Mouse (Mus musculus) forebrain, postnatal 0 days (tissue): ENCODE measurements around the gene Gm17455. TPM values are rescaled to one million over a fixed set of nuclear protein-coding genes. Genes with fewer than 3 reads are reported as not detected.
A peak's percentile ranks its signal among the peaks of the same experiment; 100 is the strongest.

ENCODE experiments used
- ATAC-seq: fragments of 200-750 bp; cut with Nextera tagmentation; 2 replicates; pipeline ENCODE4 v1.8.0; 2017; ENCODE audit warnings: mild to moderate bottlenecking, moderate library complexity
- DNase-seq: peaks from one replicate; pipeline ENCODE4 v3.0.0-alpha.2; 2015
- H3K27ac ChIP-seq: fragments of 300-500 bp; sonication (generic); 2 replicates; pipeline ENCODE4 v1.5.1; 2014; ENCODE audit warnings: low read depth, mild to moderate bottlenecking, antibody characterized with exemption, low read length, moderate library complexity, mixed read lengths
- H3K27me3 ChIP-seq: fragments of 300-500 bp; sonication (generic); 2 replicates; pipeline ENCODE4 v1.6.1; 2014; ENCODE audit warnings: mild to moderate bottlenecking, low read length, mixed read lengths; ENCODE audit not compliant: insufficient read depth
- H3K36me3 ChIP-seq: fragments of 300-500 bp; sonication (generic); 2 replicates; pipeline ENCODE4 v1.6.1; 2014; ENCODE audit warnings: mild to moderate bottlenecking, moderate library complexity; ENCODE audit not compliant: insufficient read depth
- H3K4me1 ChIP-seq: fragments of 300-500 bp; sonication (generic); 2 replicates; pipeline ENCODE4 v1.6.1; 2014; ENCODE audit warnings: antibody characterized with exemption; ENCODE audit not compliant: insufficient read depth
- H3K4me2 ChIP-seq: fragments of 300-500 bp; sonication (generic); 2 replicates; pipeline ENCODE4 v1.6.1; 2014; ENCODE audit warnings: low read depth, mild to moderate bottlenecking, moderate library complexity
- H3K4me3 ChIP-seq: fragments of 300-500 bp; sonication (generic); 2 replicates; pipeline ENCODE4 v1.5.1; 2014; ENCODE audit warnings: low read depth, low read length, mixed read lengths
- H3K9ac ChIP-seq: fragments of 300-500 bp; sonication (generic); 2 replicates; pipeline ENCODE4 v1.6.1; 2014; ENCODE audit warnings: mild to moderate bottlenecking
- H3K9me3 ChIP-seq: fragments of 300-500 bp; sonication (generic); 2 replicates; pipeline ENCODE4 v1.6.1; 2016; ENCODE audit warnings: low read length
- CTCF ChIP-seq: sonication (generic); IDR thresholded peaks from 2 replicates; pipeline ENCODE4 v1.5.1; 2016; ENCODE audit warnings: antibody characterized with exemption, control low read depth, low read depth
- WGBS: fragments of 180-500 bp; shearing (Covaris S2); extraction: QIAGEN DNeasy Blood & Tissue Kit; methylation state at CpG from one replicate; pipeline ENCODE4 v1.1.7; 2014; 5-methylcytosine and 5-hydroxymethylcytosine counted together
- polyA plus RNA-seq: library from polyadenylated mRNA; unstranded; fragments of >200 nt; fragmentation: Nextera tagmentation; extraction: Ambion mirVana; gene quantifications from 2 replicates; pipeline ENCODE4 v1.2.1, GENCODE M21; 2015
- total RNA-seq: library from RNA; depleted of rRNA; stranded (reverse); fragments of >200 nt; gene quantifications from 2 replicates; pipeline ENCODE4 v1.2.3, GENCODE M21; 2014; rRNA removed

The Gm17455 gene
- 4.7 and 5.4 TPM in 2 replicates for total RNA-seq
- 9.4 and 10.6 TPM in 2 replicates for polyA plus RNA-seq

DNA sequence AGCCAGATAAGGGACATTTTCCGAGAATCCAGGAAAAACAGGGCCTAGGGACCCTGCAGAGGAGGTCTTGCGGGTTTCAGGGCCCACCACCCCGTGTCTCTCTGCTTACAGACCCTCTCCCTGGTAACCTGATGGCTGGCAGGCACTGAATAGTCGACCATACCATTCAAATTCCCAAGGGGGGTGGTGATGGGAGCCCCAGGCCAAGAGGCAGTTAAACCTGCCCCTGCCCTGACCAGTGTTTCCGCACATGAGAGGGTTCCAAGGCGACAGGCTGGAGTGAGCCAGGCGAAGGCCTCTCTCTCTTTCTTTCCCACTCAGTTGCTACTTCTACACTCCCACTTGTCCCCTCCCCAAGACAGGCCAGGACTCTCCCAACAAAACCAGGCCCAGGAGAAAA lies at the start of gene Gm17455:
Gm17455 (plus strand) TSS at position 278 of the 400 bp plus-strand sequence.
- Histone ChIP-seq H3K9me3 (no peaks in the 10 kb centered on the region), H3K36me3 (no peaks in the 10 kb centered on the region), H3K9ac (no peak within 1 kb of the TSS), H3K4me1 (no peaks in the 10 kb centered on the region), H3K4me2 (no peak within 1 kb of the TSS), H3K27ac (no peak within 1 kb of the TSS), H3K27me3 (no peaks in the 10 kb centered on the region), H3K4me3 (no peak within 1 kb of the TSS)
- WGBS: 52% methylated on average over 7 of the region's 7 CpGs
- DNase-seq: peak; percentile 19
- ATAC-seq: peak; percentile 64
- TF ChIP-seq CTCF: no peak

- Histone ChIP-seq H3K36me3 (no peaks in the 10 kb centered on the region), H3K27me3 (peaks cover 8% of the 10 kb centered on the region), H3K4me1 (no peaks in the 10 kb centered on the region), H3K9me3 (no peaks in the 10 kb centered on the region), H3K4me2 (no peak overlapping the region), H3K27ac (no peak overlapping the region), H3K4me3 (no peak overlapping the region), H3K9ac (no peak overlapping the region)
- WGBS: 45% methylated on average over 5 of the region's 5 CpGs
- ATAC-seq (no peak), DNase-seq (no peak)
- TF ChIP-seq CTCF: no peak
Measured at GRCm38 (mm10) chr10:60350077-60350804, 49.3 kb upstream of the Gm17455 start.

DNA sequence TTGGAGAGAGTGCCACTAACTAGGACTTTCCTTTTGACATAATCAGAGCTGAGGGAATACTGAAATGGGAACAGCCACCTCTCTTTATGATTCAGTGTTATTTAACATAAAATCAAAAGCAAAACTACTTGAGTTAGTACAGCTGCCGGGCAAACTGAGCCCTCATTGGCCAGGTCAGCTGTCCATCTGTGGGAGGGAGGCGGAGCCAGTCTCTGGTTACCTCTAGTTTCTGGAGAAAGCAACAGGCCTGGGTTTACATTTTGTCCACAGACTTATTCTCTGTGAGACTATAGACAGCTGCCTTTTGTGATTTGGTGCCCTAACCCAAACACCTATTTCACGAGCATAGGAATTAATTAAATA lies 48.7 kb upstream of the Gm17455 start:
- H3K9me3 ChIP-seq: no peaks in the 10 kb centered on the region
- no peak overlapping the region for H3K4me3 ChIP-seq
- H3K4me1 ChIP-seq: no peaks in the 10 kb centered on the region
- DNase-seq: peak; percentile 59
- 45% methylated on average over 3 of the region's 3 CpGs for WGBS
- ATAC-seq: peak; percentile 44; the same call in 1 of the 2 replicates
- no peak overlapping the region for H3K9ac ChIP-seq
- H3K27me3 ChIP-seq: peaks cover 8% of the 10 kb centered on the region
- H3K36me3 ChIP-seq: no peaks in the 10 kb centered on the region
- TF ChIP-seq CTCF: no peak
- no peak overlapping the region for H3K27ac ChIP-seq
- no peak overlapping the region for H3K4me2 ChIP-seq

- no peak for DNase-seq
- Histone ChIP-seq H3K9me3 (no peaks in the 10 kb centered on the region), H3K27me3 (peaks cover 3% of the 10 kb centered on the region), H3K27ac (no peak overlapping the region), H3K4me3 (no peak overlapping the region), H3K9ac (no peak overlapping the region), H3K4me1 (no peaks in the 10 kb centered on the region), H3K4me2 (no peak overlapping the region), H3K36me3 (no peaks in the 10 kb centered on the region)
- ATAC-seq: no peak
- no peak for TF ChIP-seq CTCF
- 32% methylated on average over 3 of the region's 3 CpGs for WGBS
Measured at GRCm38 (mm10) chr10:60351248-60351647, 48.3 kb upstream of the Gm17455 start.

- no peak overlapping the region for H3K4me3 ChIP-seq
- H3K4me1 ChIP-seq: no peaks in the 10 kb centered on the region
- H3K36me3 ChIP-seq: no peaks in the 10 kb centered on the region
- peak; percentile 66 for ATAC-seq
- H3K27ac ChIP-seq: no peak overlapping the region
- H3K27me3 ChIP-seq: no peaks in the 10 kb centered on the region
- H3K9ac ChIP-seq: no peak overlapping the region
- DNase-seq: no peak
- H3K9me3 ChIP-seq: no peaks in the 10 kb centered on the region
- TF ChIP-seq CTCF: no peak
- H3K4me2 ChIP-seq: no peak overlapping the region
- 42% methylated on average over 7 of the region's 7 CpGs for WGBS
Measured at GRCm38 (mm10) chr10:60351761-60352455, 47.6 kb upstream of the Gm17455 start.

DNA sequence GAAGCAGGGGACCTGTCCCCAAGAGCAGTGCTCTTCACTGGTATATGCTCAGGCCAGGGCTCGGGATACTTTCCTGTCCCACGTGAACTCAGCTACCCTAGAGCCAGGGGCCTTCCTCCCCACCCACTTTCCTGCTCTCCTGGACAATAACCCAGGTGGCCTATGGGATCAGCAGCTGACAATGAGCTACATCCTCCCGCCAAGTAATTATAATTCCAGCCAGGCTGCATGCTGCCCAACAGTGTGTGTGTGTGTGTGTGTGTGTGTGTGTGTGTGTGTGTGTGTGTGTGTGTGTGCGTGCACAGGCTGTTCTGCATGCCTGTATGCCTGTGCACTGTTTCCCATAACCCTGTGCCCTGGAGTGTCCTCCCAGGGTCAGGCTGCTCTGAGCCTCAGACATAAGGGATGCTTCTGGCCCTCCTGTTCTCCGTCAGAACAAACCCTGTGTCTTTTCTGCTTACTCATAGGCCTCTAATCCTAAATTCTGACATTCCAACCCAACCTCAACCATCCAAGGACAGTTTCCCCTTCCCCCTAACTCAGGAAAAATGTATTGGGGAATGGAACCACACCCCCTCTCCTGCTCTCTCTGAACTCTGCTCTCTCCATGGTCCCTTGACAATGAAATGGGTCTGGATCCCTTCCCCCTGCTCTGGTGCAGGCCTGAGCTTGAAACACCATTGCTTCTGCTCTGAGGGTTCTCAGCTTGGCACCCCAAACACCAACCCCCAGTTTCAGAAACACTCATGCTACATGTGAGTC lies 46.1 kb upstream of the Gm17455 start:
- Histone ChIP-seq H3K4me1 (no peaks in the 10 kb centered on the region), H3K4me3 (no peak overlapping the region), H3K9me3 (no peaks in the 10 kb centered on the region), H3K4me2 (no peak overlapping the region), H3K27me3 (no peaks in the 10 kb centered on the region), H3K36me3 (no peaks in the 10 kb centered on the region), H3K9ac (no peak overlapping the region), H3K27ac (no peak overlapping the region)
- ATAC-seq: no peak
- 52% methylated on average over 5 of the region's 5 CpGs for WGBS
- TF ChIP-seq CTCF: no peak
- no peak for DNase-seq

DNA sequence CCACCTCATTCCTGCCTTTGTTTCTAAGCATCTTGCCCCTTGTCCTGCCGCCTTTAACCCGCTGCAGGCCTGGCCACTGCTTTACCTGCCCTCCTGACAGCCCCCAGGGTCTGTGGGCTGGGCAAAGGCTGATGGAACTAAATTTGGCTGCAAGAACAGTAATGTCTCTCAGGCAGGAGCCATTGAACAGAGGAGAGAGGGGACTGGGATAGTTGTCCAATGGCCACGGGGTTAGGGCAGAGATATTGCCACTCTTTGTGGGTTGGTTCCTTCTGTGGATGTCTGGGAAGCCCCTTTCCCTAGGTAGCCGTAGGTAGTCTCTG lies 45.6 kb upstream of the Gm17455 start:
- WGBS: 93% methylated on average over 4 of the region's 4 CpGs
- TF ChIP-seq CTCF: no peak

More for the DNA sequence above, 45.6 kb upstream of the Gm17455 start:
- no peaks in the 10 kb centered on the region for H3K27me3 ChIP-seq
- H3K9ac ChIP-seq: no peak overlapping the region
- no peak overlapping the region for H3K4me3 ChIP-seq
- no peaks in the 10 kb centered on the region for H3K4me1 ChIP-seq
- H3K36me3 ChIP-seq: no peaks in the 10 kb centered on the region
- DNase-seq: no peak
- H3K4me2 ChIP-seq: no peak overlapping the region
- ATAC-seq: no peak
- H3K27ac ChIP-seq: no peak overlapping the region
- no peaks in the 10 kb centered on the region for H3K9me3 ChIP-seq
